Mouse (Mus musculus): ENCODE measurements around the gene Ercc6. TPM values are rescaled to one million over a fixed set of nuclear protein-coding genes. Genes with fewer than 3 reads are reported as not detected.
A peak's percentile ranks its signal among the peaks of the same experiment; 100 is the strongest.

Ercc6 gene
- polyA plus RNA-seq, 1 experiment, result 2.0 TPM

DNA sequence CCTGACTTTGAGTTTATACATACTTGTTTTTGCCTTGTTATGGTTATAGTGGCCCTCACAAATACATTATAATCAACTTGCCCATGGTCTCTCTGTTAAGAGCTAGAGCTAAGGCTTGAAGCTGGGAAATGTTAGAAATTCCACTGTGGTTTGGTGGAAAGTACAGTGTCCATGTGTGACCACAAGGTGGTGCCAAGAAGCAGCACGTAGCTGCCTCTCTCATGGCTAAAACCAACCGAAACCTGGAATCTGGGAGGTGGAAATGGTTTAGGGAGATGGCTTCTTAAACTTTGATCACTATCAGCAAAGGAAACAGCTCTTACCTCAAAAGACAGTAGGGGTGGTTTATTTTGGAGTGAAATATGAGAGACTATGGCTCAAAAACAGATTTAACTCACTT lies 17.6 kb downstream of the Ercc6 start:
- TF ChIP-seq CTCF (IDR thresholded peaks at IDR 0.05; ENCODE audit: extremely low read depth, insufficient read length, insufficient replicate concordance, low read depth, low read length) (peak; percentile 58; the same call in 1 of the 2 replicates), POLR2A (IDR thresholded peaks at IDR 0.05; ENCODE audit: low read depth, low read length) (no peak)
- WGBS, result 13% methylated on average over 2 of the region's 2 CpGs
- Histone ChIP-seq H3K27me3 (ENCODE audit: control insufficient read depth, insufficient read depth, low read length) (no peaks in the 10 kb centered on the region), H3K4me3 (ENCODE audit: low read depth, low read length) (no peak overlapping the region), H3K36me3 (ENCODE audit: control insufficient read depth, insufficient read depth, low read length) (peaks cover 27% of the 10 kb centered on the region), H3K4me1 (ENCODE audit: control insufficient read depth, insufficient read depth, insufficient read length, low read length) (no peaks in the 10 kb centered on the region), H3K27ac (ENCODE audit: insufficient read depth, low read depth, low read length) (no peak overlapping the region)

GRCm38 (mm10) chr14:32531371-32531770 lies 18.1 kb downstream of the Ercc6 start:
- peaks cover 24% of the 10 kb centered on the region for H3K36me3 ChIP-seq (ENCODE audit: control insufficient read depth, insufficient read depth, low read length)
- H3K4me3 ChIP-seq (ENCODE audit: low read depth, low read length), result no peak overlapping the region
- no peak overlapping the region for H3K27ac ChIP-seq (ENCODE audit: insufficient read depth, low read depth, low read length)
- no peaks in the 10 kb centered on the region for H3K27me3 ChIP-seq (ENCODE audit: control insufficient read depth, insufficient read depth, low read length)
- WGBS, result 83% methylated on average over 3 of the region's 3 CpGs
- H3K4me1 ChIP-seq (ENCODE audit: control insufficient read depth, insufficient read depth, insufficient read length, low read length), result no peaks in the 10 kb centered on the region
- TF ChIP-seq CTCF (IDR thresholded peaks at IDR 0.05; ENCODE audit: extremely low read depth, insufficient read length, insufficient replicate concordance, low read depth, low read length) (no peak), POLR2A (IDR thresholded peaks at IDR 0.05; ENCODE audit: low read depth, low read length) (no peak)

GRCm38 (mm10) chr14:32532381-32533147 lies 19.2 kb downstream of the Ercc6 start:
- 75% methylated on average over 7 of the region's 7 CpGs for WGBS
- Histone ChIP-seq H3K36me3 (ENCODE audit: control insufficient read depth, insufficient read depth, low read length) (peaks cover 17% of the 10 kb centered on the region), H3K4me3 (ENCODE audit: low read depth, low read length) (no peak overlapping the region), H3K4me1 (ENCODE audit: control insufficient read depth, insufficient read depth, insufficient read length, low read length) (no peaks in the 10 kb centered on the region), H3K27me3 (ENCODE audit: control insufficient read depth, insufficient read depth, low read length) (no peaks in the 10 kb centered on the region), H3K27ac (ENCODE audit: insufficient read depth, low read depth, low read length) (no peak overlapping the region)
- TF ChIP-seq CTCF (IDR thresholded peaks at IDR 0.05; ENCODE audit: extremely low read depth, insufficient read length, insufficient replicate concordance, low read depth, low read length) (no peak), POLR2A (IDR thresholded peaks at IDR 0.05; ENCODE audit: low read depth, low read length) (no peak)

DNA sequence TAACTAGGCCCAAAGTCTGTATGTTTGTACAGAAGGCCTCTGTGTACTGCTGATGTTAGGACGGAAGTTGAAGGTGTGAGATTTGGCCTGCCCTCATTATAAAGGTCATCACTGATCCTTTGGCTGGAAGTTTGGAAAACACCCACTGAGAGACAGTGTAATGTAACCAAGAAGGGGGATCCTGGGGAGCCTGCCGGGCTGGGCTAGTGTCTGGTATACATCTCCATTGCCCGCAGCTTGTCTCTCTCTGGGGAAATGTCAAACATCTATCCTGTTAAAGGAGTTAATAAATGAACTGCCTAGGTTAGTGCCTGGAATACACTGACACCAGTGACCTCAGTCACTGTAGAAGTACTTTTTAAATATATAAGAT lies 19.8 kb downstream of the Ercc6 start:
- Histone ChIP-seq H3K36me3 (ENCODE audit: control insufficient read depth, insufficient read depth, low read length) (peaks cover 15% of the 10 kb centered on the region), H3K27me3 (ENCODE audit: control insufficient read depth, insufficient read depth, low read length) (no peaks in the 10 kb centered on the region), H3K4me3 (ENCODE audit: low read depth, low read length) (no peak overlapping the region), H3K27ac (ENCODE audit: insufficient read depth, low read depth, low read length) (no peak overlapping the region), H3K4me1 (ENCODE audit: control insufficient read depth, insufficient read depth, insufficient read length, low read length) (no peaks in the 10 kb centered on the region)
- WGBS, result 91% methylated on average over 3 of the region's 3 CpGs
- TF ChIP-seq CTCF (IDR thresholded peaks at IDR 0.05; ENCODE audit: extremely low read depth, insufficient read length, insufficient replicate concordance, low read depth, low read length), result no peak
- no peak for TF ChIP-seq POLR2A (IDR thresholded peaks at IDR 0.05; ENCODE audit: low read depth, low read length)

- Histone ChIP-seq H3K4me3 (ENCODE audit: low read depth, low read length) (no peak overlapping the region), H3K4me1 (ENCODE audit: control insufficient read depth, insufficient read depth, insufficient read length, low read length) (no peaks in the 10 kb centered on the region), H3K36me3 (ENCODE audit: control insufficient read depth, insufficient read depth, low read length) (peaks cover 14% of the 10 kb centered on the region), H3K27me3 (ENCODE audit: control insufficient read depth, insufficient read depth, low read length) (no peaks in the 10 kb centered on the region), H3K27ac (ENCODE audit: insufficient read depth, low read depth, low read length) (no peak overlapping the region)
- TF ChIP-seq CTCF (IDR thresholded peaks at IDR 0.05; ENCODE audit: extremely low read depth, insufficient read length, insufficient replicate concordance, low read depth, low read length) (no peak), POLR2A (IDR thresholded peaks at IDR 0.05; ENCODE audit: low read depth, low read length) (no peak)
- WGBS, result 86% methylated on average over 4 of the region's 4 CpGs
Measured at GRCm38 (mm10) chr14:32533656-32534055, 20.3 kb downstream of the Ercc6 start.

DNA sequence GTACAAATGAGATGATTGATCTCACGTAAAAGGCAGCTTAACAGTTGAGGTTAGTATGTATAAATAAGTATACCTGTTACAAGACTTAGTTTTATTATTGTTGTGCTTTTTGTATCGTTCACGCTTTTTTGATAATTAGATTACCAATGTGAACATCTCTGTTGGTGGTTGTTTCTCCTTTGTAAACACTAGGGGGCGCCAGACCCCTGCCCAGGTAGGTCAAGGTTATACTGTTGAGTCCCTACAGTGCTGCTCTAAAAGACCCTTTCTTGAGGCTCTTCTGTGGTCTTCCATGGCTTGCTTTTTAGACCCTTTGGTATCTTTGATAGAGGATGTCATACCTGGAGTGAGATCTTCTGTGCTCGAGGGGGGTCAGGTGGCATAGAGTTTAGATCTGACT lies 20.8 kb downstream of the Ercc6 start:
- H3K4me1 ChIP-seq (ENCODE audit: control insufficient read depth, insufficient read depth, insufficient read length, low read length), result no peaks in the 10 kb centered on the region
- no peaks in the 10 kb centered on the region for H3K27me3 ChIP-seq (ENCODE audit: control insufficient read depth, insufficient read depth, low read length)
- TF ChIP-seq CTCF (IDR thresholded peaks at IDR 0.05; ENCODE audit: extremely low read depth, insufficient read length, insufficient replicate concordance, low read depth, low read length), result peak; percentile 63; the same call in 1 of the 2 replicates
- TF ChIP-seq POLR2A (IDR thresholded peaks at IDR 0.05; ENCODE audit: low read depth, low read length), result no peak
- 73% methylated on average over 5 of the region's 5 CpGs for WGBS
- peaks cover 13% of the 10 kb centered on the region for H3K36me3 ChIP-seq (ENCODE audit: control insufficient read depth, insufficient read depth, low read length)
- H3K27ac ChIP-seq (ENCODE audit: insufficient read depth, low read depth, low read length), result no peak overlapping the region
- H3K4me3 ChIP-seq (ENCODE audit: low read depth, low read length), result no peak overlapping the region

DNA sequence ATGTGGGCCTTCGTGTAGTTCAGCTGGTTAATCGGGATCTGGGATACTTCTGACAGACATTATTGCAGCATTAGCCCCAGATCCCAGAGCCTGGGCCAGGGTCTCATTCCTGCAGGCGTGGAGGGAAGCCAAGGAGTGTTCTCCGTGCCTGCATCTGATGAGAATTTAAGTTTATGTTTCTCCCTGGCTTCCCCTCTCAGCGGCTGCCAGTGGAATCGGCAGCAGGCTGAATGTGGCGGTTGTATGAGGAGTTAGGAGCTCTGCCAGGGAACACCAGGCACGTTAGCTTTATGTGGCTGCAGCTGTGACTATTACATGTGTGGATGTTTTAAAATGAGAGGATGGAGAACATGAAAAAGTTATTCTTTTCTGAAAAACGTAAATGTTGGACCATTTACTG lies 23.4 kb downstream of the Ercc6 start:
- Histone ChIP-seq H3K27ac (ENCODE audit: insufficient read depth, low read depth, low read length) (no peak overlapping the region), H3K4me3 (ENCODE audit: low read depth, low read length) (no peak overlapping the region), H3K36me3 (ENCODE audit: control insufficient read depth, insufficient read depth, low read length) (peaks cover 24% of the 10 kb centered on the region), H3K4me1 (ENCODE audit: control insufficient read depth, insufficient read depth, insufficient read length, low read length) (no peaks in the 10 kb centered on the region), H3K27me3 (ENCODE audit: control insufficient read depth, insufficient read depth, low read length) (no peaks in the 10 kb centered on the region)
- no peak for TF ChIP-seq CTCF (IDR thresholded peaks at IDR 0.05; ENCODE audit: extremely low read depth, insufficient read length, insufficient replicate concordance, low read depth, low read length)
- TF ChIP-seq POLR2A (IDR thresholded peaks at IDR 0.05; ENCODE audit: low read depth, low read length), result no peak
- WGBS, result 71% methylated on average over 9 of the region's 9 CpGs
